Mouse (Mus musculus): ENCODE data around the gene Golga3.
A peak's percentile ranks its signal among the peaks of the same experiment; 100 is the strongest.

Golga3 gene

DNA sequence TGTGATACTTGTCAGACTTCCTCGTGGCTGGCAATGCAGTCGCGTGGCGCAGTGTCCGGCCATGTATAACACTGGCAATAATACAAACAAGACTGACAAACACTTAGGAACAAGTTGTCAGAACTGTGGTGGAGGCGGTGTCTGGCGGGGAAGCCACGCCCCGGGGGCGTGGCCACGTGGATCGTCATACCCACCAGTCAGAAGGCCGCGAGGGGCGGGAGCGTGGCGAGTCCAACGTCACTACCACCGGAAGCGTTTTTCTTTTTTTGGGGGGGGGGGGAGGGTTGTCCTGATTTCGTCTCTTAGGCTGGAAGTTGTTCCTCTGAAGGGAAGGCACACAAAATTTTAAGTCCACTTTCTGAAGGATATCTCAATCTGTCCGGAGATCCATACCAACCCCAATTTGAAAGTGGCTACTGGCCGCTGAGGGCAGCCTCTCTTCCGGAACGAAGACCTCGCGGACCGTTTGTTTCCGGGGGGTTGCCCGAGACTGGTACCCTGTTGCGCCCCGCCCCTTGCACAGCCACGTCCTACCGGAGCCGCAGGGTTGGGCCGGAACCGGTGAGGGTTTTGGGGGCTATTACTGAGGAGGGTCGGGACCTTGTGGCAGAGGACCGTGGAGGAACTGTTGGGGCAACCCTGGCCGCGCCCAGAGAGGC lies at the start of gene Golga3:
Gene Golga3, plus strand, starts transcription at position 340 of the 659 bp plus-strand sequence.
- peak; percentile 94 for DNase-seq

- DNase-seq: peak; percentile 99
These were observed 41.0 kb upstream of the Golga3 start, which contains the start of gene Chfr for GRCm38 (mm10) chr5:110135293-110136086. Gene Chfr, plus strand, starts transcription at chr5:110135842.

- no peak for DNase-seq
These were observed 40.4 kb upstream of the Golga3 start for GRCm38 (mm10) chr5:110136087-110136464.

DNA sequence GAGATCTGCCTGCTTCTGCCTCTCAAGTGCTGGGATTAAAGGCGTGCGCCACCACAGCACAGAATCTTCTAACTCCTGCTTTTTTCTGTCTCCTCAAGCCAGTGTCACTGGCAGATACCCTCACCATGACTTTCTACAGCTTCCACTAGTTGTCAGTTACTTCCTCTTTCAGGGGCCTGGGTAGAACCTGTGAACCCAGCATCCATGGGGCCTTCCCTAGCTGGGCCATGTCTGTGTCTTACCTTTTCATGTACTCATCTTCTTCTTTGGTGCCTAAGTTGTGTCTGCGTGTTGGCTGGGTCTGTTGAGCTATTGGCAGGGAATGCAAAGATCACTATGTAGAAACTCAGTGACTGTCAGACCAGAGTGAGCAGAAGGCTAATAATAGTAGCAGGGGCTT lies 38.7 kb upstream of the Golga3 start:
- DNase-seq: no peak

DNA sequence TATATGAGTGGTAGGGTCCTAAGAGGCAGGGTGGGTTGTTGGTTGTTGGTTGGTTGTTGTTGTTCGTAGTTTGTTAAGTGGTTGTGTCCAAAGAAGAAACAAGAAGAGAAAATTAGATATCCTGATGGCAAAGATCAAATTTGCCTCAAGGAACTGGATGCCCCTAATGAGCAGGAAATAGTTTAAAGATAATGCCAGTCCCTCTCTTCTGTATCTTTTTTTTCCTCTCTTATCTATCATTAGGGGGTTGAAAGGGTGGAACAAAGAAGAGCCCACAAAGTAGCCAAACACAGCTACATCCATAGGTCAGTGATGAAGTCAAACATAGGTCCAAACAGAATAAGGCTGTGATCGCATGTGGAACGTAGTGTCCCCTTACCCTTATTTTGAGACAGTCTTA lies 37.2 kb upstream of the Golga3 start:
- DNase-seq: no peak

- DNase-seq: no peak
These were observed 36.1 kb upstream of the Golga3 start for GRCm38 (mm10) chr5:110140424-110140823.

DNA sequence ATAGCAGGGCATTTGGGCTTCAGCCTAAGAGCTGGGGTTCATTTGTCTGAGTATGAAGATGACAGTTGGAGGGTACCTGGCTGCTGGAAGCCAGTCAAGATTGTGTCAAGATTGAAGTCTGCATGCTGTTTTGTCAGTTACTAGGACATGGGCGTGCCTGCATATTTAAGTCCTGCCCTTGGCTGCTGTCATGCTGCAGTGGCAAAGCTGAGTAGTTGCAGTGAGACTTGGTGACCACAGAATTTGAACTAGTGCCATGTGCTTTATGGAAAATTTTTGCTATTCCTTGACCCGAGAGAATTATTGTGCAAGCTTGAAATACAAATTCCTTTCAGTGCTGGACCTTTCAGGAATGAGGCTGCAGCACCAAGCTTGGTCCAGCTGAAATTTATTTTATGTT lies 34.2 kb upstream of the Golga3 start:
- peak; percentile 19 for DNase-seq

GRCm38 (mm10) chr5:110143007-110143406 lies 33.5 kb upstream of the Golga3 start:
- peak; percentile 7 for DNase-seq

- no peak for DNase-seq
These were observed 7.1 kb upstream of the Golga3 start for GRCm38 (mm10) chr5:110169374-110169773.

DNA sequence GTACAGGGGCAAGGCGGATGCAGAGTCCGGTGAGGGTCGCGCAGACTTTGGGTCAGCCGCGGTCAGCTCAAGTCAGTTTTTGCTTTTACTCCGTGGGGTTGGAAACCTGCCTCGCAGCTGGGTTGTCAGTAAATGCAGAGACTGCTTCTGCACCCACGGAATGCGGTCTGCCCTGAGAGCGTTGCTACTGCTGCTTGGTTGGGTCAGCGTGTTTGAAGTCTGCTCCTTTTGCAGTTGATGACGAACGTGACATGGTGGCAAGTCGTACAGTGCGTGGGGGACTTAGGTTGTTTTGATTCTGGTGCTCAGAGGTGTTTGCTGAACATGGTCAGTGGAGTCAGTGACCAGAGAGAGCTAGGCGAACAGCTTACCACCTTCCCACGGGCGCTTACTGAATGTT lies 520 bp downstream of the Golga3 start:
- DNase-seq: no peak

DNA sequence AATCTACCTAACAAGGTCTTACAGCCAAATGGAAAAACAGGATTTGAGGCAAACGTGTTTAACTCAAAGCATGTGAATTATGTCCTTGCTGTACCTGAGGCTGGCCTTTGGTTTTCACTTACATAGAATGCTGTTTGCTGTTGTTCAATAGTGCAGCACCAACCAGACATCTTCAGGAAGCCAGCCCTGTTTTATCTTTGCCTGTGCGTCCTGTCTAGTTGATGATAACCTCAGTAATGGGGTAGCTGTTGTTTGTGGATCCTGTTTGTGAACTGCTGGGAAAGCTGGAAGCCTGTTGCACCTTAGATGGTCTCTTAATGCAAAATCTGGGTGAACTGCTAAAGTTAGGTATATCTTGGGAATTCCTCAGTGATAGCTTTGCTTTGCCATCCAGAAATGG lies 2.1 kb downstream of the Golga3 start:
- no peak for DNase-seq

GRCm38 (mm10) chr5:110181716-110182115 lies 5.2 kb downstream of the Golga3 start:
- no peak for DNase-seq

GRCm38 (mm10) chr5:110203164-110203895 lies 26.8 kb downstream of the Golga3 start:
- DNase-seq: no peak

DNA sequence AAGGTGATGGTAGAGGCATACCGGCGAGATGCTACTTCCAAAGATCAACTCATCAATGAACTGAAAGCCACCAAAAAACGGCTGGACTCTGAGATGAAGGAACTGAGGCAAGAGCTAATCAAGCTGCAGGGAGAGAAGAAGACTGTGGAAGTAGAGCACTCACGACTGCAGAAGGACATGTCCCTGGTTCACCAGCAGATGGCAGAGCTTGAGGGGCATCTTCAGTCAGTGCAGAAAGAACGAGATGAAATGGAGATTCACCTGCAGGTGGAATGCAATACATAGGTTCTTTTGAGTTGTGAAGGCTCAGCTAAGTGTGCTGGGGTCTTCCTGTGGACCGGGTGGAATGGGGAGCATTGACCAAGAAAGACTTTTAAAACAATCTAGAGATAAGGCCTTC lies 28.3 kb downstream of the Golga3 start:
- no peak for DNase-seq

DNA sequence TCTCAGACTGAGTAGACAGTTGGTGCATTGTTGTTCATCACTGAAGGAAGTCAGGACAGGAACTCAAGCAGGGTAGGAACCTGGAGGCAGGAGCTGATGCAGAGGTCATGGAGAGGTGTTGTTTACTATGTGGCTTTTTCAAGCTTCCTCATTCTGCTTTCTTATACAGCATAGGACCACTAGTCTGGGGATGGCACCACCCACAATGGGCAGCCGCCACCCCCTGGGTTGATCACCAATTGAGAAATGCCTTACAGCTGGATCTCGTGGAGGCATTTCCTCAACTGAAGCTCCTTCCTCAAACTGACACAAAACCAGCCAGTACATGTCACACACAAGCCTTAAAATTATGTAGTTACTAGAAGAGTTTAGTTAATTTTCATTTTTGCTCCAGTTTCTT lies 34.8 kb downstream of the Golga3 start:
- no peak for DNase-seq

DNA sequence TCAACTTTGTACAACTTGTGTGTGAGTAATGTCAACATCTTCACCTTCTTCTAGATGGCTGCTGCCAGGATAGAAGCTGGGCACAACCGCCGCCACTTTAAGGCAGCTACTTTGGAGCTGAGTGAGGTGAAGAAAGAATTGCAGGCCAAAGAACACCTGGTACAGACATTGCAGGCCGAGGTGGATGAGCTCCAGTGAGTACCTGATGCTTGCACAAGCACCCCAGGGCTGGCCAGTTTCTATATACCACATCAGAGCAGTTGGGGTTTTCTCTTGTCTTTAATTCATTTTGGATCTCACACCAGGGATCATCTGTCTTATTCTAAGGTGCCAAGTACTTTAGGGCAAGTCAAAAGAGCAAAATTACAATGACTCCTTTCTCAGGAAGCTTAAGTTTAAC lies 40.3 kb downstream of the Golga3 start:
- no peak for DNase-seq

DNA sequence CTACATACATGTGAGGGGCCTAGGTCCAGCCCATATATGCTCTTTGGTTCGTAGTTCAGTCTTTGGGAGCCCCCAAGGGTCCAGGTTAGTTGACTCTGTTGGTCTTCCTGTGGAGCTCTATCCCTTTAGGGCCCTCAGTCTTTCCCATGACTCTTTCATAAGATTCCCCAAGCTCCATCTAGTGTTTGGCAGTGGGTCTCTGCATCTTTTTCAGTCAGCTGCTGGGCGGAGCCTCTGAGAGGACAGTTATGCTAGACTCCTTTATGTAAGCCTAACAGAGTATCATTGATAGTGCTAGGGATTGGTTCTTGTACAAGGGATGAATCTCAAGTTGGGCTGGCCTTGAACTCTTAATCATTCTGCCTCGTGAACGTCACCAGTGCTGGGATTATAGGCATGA lies 43.8 kb downstream of the Golga3 start:
- no peak for DNase-seq

- DNase-seq: no peak
These were observed 46.3 kb downstream of the Golga3 start for GRCm38 (mm10) chr5:110222757-110223156.

GRCm38 (mm10) chr5:110225056-110225455 lies 48.6 kb downstream of the Golga3 start:
- no peak for DNase-seq

DNA sequence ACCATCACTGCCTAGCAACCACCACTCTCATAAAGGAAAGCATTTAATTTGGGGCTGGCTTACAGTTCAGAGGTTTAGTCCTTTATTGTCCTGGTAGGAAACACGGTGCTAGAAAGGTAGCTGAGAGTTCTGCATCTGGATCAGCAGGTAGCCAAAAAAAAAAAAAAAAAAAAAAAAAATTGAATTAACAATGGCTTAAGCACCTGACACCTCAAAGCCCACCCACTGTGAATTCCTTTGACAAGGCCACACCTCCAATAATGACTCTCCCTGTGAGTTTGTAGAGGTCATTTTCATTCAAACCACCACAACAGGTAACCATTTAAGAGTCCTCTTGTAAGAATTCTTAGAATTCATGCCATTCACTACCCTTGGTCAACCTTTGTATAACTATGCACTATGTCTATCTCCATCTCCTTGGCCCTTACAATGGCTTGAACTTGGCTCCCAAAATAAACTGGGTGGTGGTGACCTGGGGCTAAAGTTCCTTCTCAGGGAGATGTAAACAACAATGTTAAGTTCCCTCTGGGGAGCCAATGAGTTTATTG lies 50.9 kb downstream of the Golga3 start:
- DNase-seq: no peak

GRCm38 (mm10) chr5:110230401-110230779 lies 53.9 kb downstream of the Golga3 start:
- DNase-seq: no peak

- peak; percentile 94 for DNase-seq
These were observed 54.4 kb downstream of the Golga3 start, which contains the start of gene Ankle2 for GRCm38 (mm10) chr5:110230780-110231461. Gene Ankle2, plus strand, starts transcription at chr5:110231004.

DNA sequence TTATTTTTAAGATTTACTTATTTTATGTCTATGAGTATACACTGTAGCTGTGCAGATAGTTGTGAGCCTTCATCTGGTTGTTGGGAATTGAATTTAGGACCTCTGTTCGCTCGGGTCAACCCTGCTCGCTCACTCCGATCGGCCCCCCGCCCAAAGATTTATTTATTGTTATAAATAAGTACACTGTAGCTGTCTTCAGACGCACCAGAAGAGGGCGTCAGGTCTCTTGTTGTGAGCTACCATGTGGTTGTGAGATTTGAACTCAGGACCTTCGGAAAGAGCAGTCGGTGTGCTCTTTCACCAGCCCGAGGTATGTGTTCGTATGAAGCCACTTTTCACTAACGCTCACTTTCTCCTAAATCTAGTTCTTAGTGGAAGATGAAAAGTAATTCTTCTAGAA lies 55.1 kb downstream of the Golga3 start:
- no peak for DNase-seq

Data from lung, postnatal 14 days (tissue).